Mouse (Mus musculus) midbrain, postnatal 0 days (tissue): ENCODE measurements around the gene Sf3a3. TPM values are rescaled to one million over a fixed set of nuclear protein-coding genes. Genes with fewer than 3 reads are reported as not detected.
A peak's percentile ranks its signal among the peaks of the same experiment; 100 is the strongest.

Experiments
- ATAC-seq: fragments of 200-750 bp; cut with Nextera tagmentation; 2 replicates; pipeline ENCODE4 v1.8.0; 2017; ENCODE audit warnings: moderate number of reproducible peaks, mild to moderate bottlenecking, moderate TSS enrichment, moderate library complexity; ENCODE audit not compliant: low FRiP score
- DNase-seq: peaks from one replicate; pipeline ENCODE4 v3.0.0-alpha.2; 2015; ENCODE audit warnings: low spot score
- H3K27ac ChIP-seq: fragments of 300-500 bp; sonication (generic); 2 replicates; pipeline ENCODE4 v1.5.1; 2014; ENCODE audit warnings: low read depth, mild to moderate bottlenecking, low read length, mixed read lengths
- H3K27me3 ChIP-seq: fragments of 300-500 bp; sonication (generic); 2 replicates; pipeline ENCODE4 v1.6.1; 2014; ENCODE audit warnings: low read length, control low read depth, mixed read lengths; ENCODE audit not compliant: insufficient read depth
- H3K36me3 ChIP-seq: fragments of 300-500 bp; sonication (generic); 2 replicates; pipeline ENCODE4 v1.6.1; 2014; ENCODE audit warnings: low read length, control low read depth, mixed read lengths; ENCODE audit not compliant: insufficient read depth
- H3K4me1 ChIP-seq: fragments of 300-500 bp; sonication (generic); 2 replicates; pipeline ENCODE4 v1.6.1; 2014; ENCODE audit warnings: mild to moderate bottlenecking, control low read depth, antibody characterized with exemption, low read length, mixed read lengths; ENCODE audit not compliant: insufficient read depth
- H3K4me2 ChIP-seq: fragments of 300-500 bp; sonication (generic); 2 replicates; pipeline ENCODE4 v1.6.1; 2014; ENCODE audit warnings: low read depth, mild to moderate bottlenecking, low read length, mixed read lengths; ENCODE audit not compliant: poor library complexity, severe bottlenecking
- H3K4me3 ChIP-seq: fragments of 300-500 bp; sonication (generic); 2 replicates; pipeline ENCODE4 v1.5.1; 2014; ENCODE audit warnings: low read depth, mild to moderate bottlenecking, low read length, moderate library complexity
- H3K9ac ChIP-seq: fragments of 300-500 bp; sonication (generic); replicated peaks from 2 replicates; pipeline ENCODE4 v1.6.1; 2014; ENCODE audit warnings: mild to moderate bottlenecking, low read length, moderate library complexity, mixed read lengths; ENCODE audit not compliant: poor library complexity, severe bottlenecking
- H3K9me3 ChIP-seq: fragments of 300-500 bp; sonication (generic); 2 replicates; pipeline ENCODE4 v1.6.1; 2016; ENCODE audit warnings: low read length, control low read depth
- CTCF ChIP-seq: IDR thresholded peaks from 2 replicates; pipeline ENCODE4 v1.5.1; 2016; ENCODE audit warnings: antibody characterized with exemption, mild to moderate bottlenecking
- WGBS: fragments of 180-500 bp; shearing (Covaris S2); extraction: QIAGEN DNeasy Blood & Tissue Kit; methylation state at CpG from one replicate; pipeline ENCODE4 v1.1.7; 2014; 5-methylcytosine and 5-hydroxymethylcytosine counted together
- polyA plus RNA-seq: library from polyadenylated mRNA; unstranded; fragments of >200 nt; fragmentation: Nextera tagmentation; extraction: Ambion mirVana; gene quantifications from 2 replicates; pipeline ENCODE4 v1.2.1, GENCODE M21; 2015
- total RNA-seq: library from RNA; depleted of rRNA; stranded (reverse); fragments of >200 nt; gene quantifications from 2 replicates; pipeline ENCODE4 v1.2.3, GENCODE M21; 2014

Sf3a3 gene
- total and polyA plus RNA-seq, 2 experiments from 2014 or later: 32.8 to 75.9 TPM

- no peak for TF ChIP-seq CTCF
Observed at GRCm38 (mm10) chr4:124701052-124701845, 13.3 kb upstream of the Sf3a3 start.

DNA sequence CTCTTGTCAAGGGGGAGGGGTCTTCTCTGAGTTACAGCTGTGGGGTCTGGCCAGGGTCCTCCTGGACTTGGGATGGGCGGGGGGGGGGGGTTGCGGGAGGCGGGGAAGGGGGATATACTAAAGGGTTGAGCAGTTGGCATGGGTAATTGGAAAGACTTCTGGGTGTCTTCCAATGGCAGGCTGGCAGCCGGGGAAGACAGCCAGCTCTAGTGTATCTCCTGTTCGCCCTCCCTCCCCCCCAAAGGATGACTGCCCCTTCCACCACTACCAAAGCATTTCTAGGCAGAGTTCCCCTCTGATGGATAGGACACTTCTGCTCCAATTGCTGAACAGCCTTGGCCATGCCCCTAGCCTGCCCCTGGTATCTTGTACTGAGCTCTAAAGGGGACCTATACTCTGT is 12.7 kb upstream of the Sf3a3 start:
- no peaks in the 10 kb centered on the region for H3K9me3 ChIP-seq
- peaks cover 4% of the 10 kb centered on the region; the same call in 1 of the 2 replicates for H3K4me1 ChIP-seq
- H3K36me3 ChIP-seq: no peaks in the 10 kb centered on the region
- peak overlapping the region; percentile 100 for H3K4me2 ChIP-seq
- peak; percentile 78 for DNase-seq
- H3K9ac ChIP-seq: no peak overlapping the region
- no peak overlapping the region for H3K27ac ChIP-seq
- no peak overlapping the region for H3K4me3 ChIP-seq
- no peaks in the 10 kb centered on the region for H3K27me3 ChIP-seq
- no peak for TF ChIP-seq CTCF
- ATAC-seq: no peak
- WGBS: 45% methylated on average over 5 of the region's 5 CpGs

More at GRCm38 (mm10) chr4:124701052-124701845, 13.3 kb upstream of the Sf3a3 start:
- 3% methylated on average over 22 of the region's 22 CpGs for WGBS
- Histone ChIP-seq H3K27ac (no peak overlapping the region), H3K4me1 (peaks cover 4% of the 10 kb centered on the region; the same call in 1 of the 2 replicates), H3K4me2 (peak overlapping the region; percentile 100), H3K36me3 (no peaks in the 10 kb centered on the region), H3K9ac (peak overlapping the region; percentile 60), H3K9me3 (no peaks in the 10 kb centered on the region), H3K27me3 (no peaks in the 10 kb centered on the region), H3K4me3 (peak overlapping the region; percentile 61)
- DNase-seq (peak; percentile 46), ATAC-seq (peak; percentile 29; the same call in 1 of the 2 replicates)

- Histone ChIP-seq H3K4me1 (peaks cover 4% of the 10 kb centered on the region; the same call in 1 of the 2 replicates), H3K36me3 (no peaks in the 10 kb centered on the region), H3K4me2 (no peak overlapping the region), H3K27me3 (no peaks in the 10 kb centered on the region), H3K27ac (no peak overlapping the region), H3K4me3 (no peak overlapping the region), H3K9me3 (no peaks in the 10 kb centered on the region), H3K9ac (no peak overlapping the region)
- DNase-seq: no peak
- ATAC-seq: no peak
- no peak for TF ChIP-seq CTCF
- WGBS: 53% methylated on average over 2 of the region's 2 CpGs
Observed at GRCm38 (mm10) chr4:124703406-124703805, 11.2 kb upstream of the Sf3a3 start.

- H3K27ac ChIP-seq: peak overlapping the region; percentile 8; the same call in 1 of the 2 replicates
- ATAC-seq (no peak), DNase-seq (no peak)
- WGBS: 15% methylated on average over 6 of the region's 6 CpGs
- H3K27me3 ChIP-seq: no peaks in the 10 kb centered on the region
- H3K9me3 ChIP-seq: no peaks in the 10 kb centered on the region
- H3K9ac ChIP-seq: no peak overlapping the region
- H3K4me3 ChIP-seq: no peak overlapping the region
- H3K4me1 ChIP-seq: peaks cover 7% of the 10 kb centered on the region; the same call in 1 of the 2 replicates
- no peak overlapping the region for H3K4me2 ChIP-seq
- H3K36me3 ChIP-seq: no peaks in the 10 kb centered on the region
- no peak for TF ChIP-seq CTCF
Observed at GRCm38 (mm10) chr4:124703881-124704796, 10.4 kb upstream of the Sf3a3 start.

- Histone ChIP-seq H3K36me3 (no peaks in the 10 kb centered on the region), H3K27me3 (no peaks in the 10 kb centered on the region), H3K4me1 (peaks cover 3% of the 10 kb centered on the region; the same call in 1 of the 2 replicates), H3K4me3 (no peak overlapping the region), H3K9ac (no peak overlapping the region), H3K4me2 (no peak overlapping the region), H3K27ac (peak overlapping the region; percentile 8; the same call in 1 of the 2 replicates), H3K9me3 (no peaks in the 10 kb centered on the region)
- ATAC-seq (no peak), DNase-seq (no peak)
- TF ChIP-seq CTCF: no peak
- WGBS: 27% methylated on average over 11 of the region's 11 CpGs
Observed at GRCm38 (mm10) chr4:124704797-124705474, 9.6 kb upstream of the Sf3a3 start.
